Mouse (Mus musculus) lung, embryonic 15.5 days (tissue): Measurements from ENCODE around the gene Lkaaear1. TPM values are rescaled to one million over a fixed set of nuclear protein-coding genes. Genes with fewer than 3 reads are reported as not detected.

Source experiments
- ATAC-seq: fragments of 200-750 bp; cut with Nextera tagmentation; 2 replicates; pipeline ENCODE4 v1.8.0; 2017; ENCODE audit warnings: moderate number of reproducible peaks, borderline replicate concordance; ENCODE audit not compliant: low FRiP score, low TSS enrichment; ENCODE audit errors: extremely low read depth
- H3K27ac ChIP-seq: fragments of 300-500 bp; sonication (generic); 2 replicates; pipeline ENCODE4 v1.5.1; 2015; ENCODE audit warnings: moderate library complexity, mild to moderate bottlenecking, inconsistent platforms
- H3K27me3 ChIP-seq: fragments of 300-500 bp; sonication (generic); 2 replicates; pipeline ENCODE4 v1.6.1; 2015; ENCODE audit warnings: inconsistent platforms
- H3K36me3 ChIP-seq: fragments of 300-500 bp; sonication (generic); 2 replicates; pipeline ENCODE4 v1.6.1; 2015; ENCODE audit warnings: inconsistent platforms
- H3K4me1 ChIP-seq: fragments of 300-500 bp; sonication (generic); 2 replicates; pipeline ENCODE4 v1.6.1; 2015; ENCODE audit warnings: inconsistent platforms
- H3K4me2 ChIP-seq: fragments of 300-500 bp; sonication (generic); 2 replicates; pipeline ENCODE4 v1.6.1; 2015; ENCODE audit warnings: inconsistent platforms, mild to moderate bottlenecking, moderate library complexity
- H3K4me3 ChIP-seq: fragments of 300-500 bp; sonication (generic); 2 replicates; pipeline ENCODE4 v1.5.1; 2015; ENCODE audit warnings: mild to moderate bottlenecking, inconsistent platforms
- H3K9ac ChIP-seq: fragments of 300-500 bp; sonication (generic); 2 replicates; pipeline ENCODE4 v1.6.1; 2015; ENCODE audit warnings: inconsistent platforms
- H3K9me3 ChIP-seq: fragments of 300-500 bp; sonication (generic); 2 replicates; pipeline ENCODE4 v1.6.1; 2016; ENCODE audit warnings: inconsistent platforms
- WGBS: fragments of 180-500 bp; shearing (Covaris S2); methylation state at CpG from one replicate; pipeline ENCODE4 v1.1.7; 2015; 5-methylcytosine and 5-hydroxymethylcytosine counted together
- polyA plus RNA-seq: library from polyadenylated mRNA; unstranded; fragments of >200 nt; fragmentation: Nextera tagmentation; extraction: Ambion mirVana; gene quantifications from 2 replicates; pipeline ENCODE4 v1.2.1, GENCODE M21; 2015

Gene Lkaaear1
- polyA plus RNA-seq, 1 experiment from 2014 or later, result not detected

GRCm38 (mm10) chr2:181670913-181671311, 27.3 kb downstream of the Lkaaear1 start:
- peak overlapping the region; percentile 31 for H3K9ac ChIP-seq
- H3K27ac ChIP-seq, result peak overlapping the region; percentile 29
- peaks cover 55% of the 10 kb centered on the region for H3K27me3 ChIP-seq
- H3K9me3 ChIP-seq, result no peaks in the 10 kb centered on the region
- H3K4me3 ChIP-seq, result peak overlapping the region; percentile 49
- H3K4me1 ChIP-seq, result peaks cover 24% of the 10 kb centered on the region
- peak overlapping the region; percentile 80 for H3K4me2 ChIP-seq
- WGBS, result under 1% methylated on average over 41 of the region's 41 CpGs
- ATAC-seq, result no peak
- H3K36me3 ChIP-seq, result no peaks in the 10 kb centered on the region

- H3K4me3 ChIP-seq, result peak overlapping the region; percentile 49
- H3K9ac ChIP-seq, result peak overlapping the region; percentile 31
- ATAC-seq, result no peak
- H3K9me3 ChIP-seq, result no peaks in the 10 kb centered on the region
- 3% methylated on average over 56 of the region's 56 CpGs for WGBS
- H3K4me2 ChIP-seq, result peak overlapping the region; percentile 80
- H3K36me3 ChIP-seq, result no peaks in the 10 kb centered on the region
- peak overlapping the region; percentile 29; the same call in 1 of the 2 replicates for H3K27ac ChIP-seq
- H3K27me3 ChIP-seq, result peaks cover 55% of the 10 kb centered on the region
- peaks cover 19% of the 10 kb centered on the region for H3K4me1 ChIP-seq
Observed at GRCm38 (mm10) chr2:181670285-181670912, 27.8 kb downstream of the Lkaaear1 start.

GRCm38 (mm10) chr2:181663298-181663630, 35.0 kb downstream of the Lkaaear1 start:
- Histone ChIP-seq H3K4me2 (no peak overlapping the region), H3K4me1 (no peaks in the 10 kb centered on the region), H3K4me3 (no peak overlapping the region), H3K9me3 (no peaks in the 10 kb centered on the region), H3K9ac (no peak overlapping the region), H3K27me3 (peaks cover 5% of the 10 kb centered on the region; the same call in 1 of the 2 replicates), H3K36me3 (no peaks in the 10 kb centered on the region), H3K27ac (peak overlapping the region; percentile 62)
- ATAC-seq, result peak; percentile 31; the same call in 1 of the 2 replicates
- 16% methylated on average over 4 of the region's 4 CpGs for WGBS

- Histone ChIP-seq H3K36me3 (no peaks in the 10 kb centered on the region), H3K27me3 (no peaks in the 10 kb centered on the region; the same call in 1 of the 2 replicates), H3K9me3 (no peaks in the 10 kb centered on the region), H3K4me3 (no peak overlapping the region), H3K9ac (no peak overlapping the region), H3K27ac (peak overlapping the region; percentile 71), H3K4me2 (no peak overlapping the region), H3K4me1 (no peaks in the 10 kb centered on the region)
- WGBS, result 81% methylated on average over 3 of the region's 3 CpGs
- ATAC-seq, result peak; percentile 51
Observed at GRCm38 (mm10) chr2:181662620-181663297, 35.5 kb downstream of the Lkaaear1 start.

- 5% methylated on average over 9 of the region's 9 CpGs for WGBS
- Histone ChIP-seq H3K27ac (no peak overlapping the region; the same call in 1 of the 2 replicates), H3K4me3 (no peak overlapping the region), H3K4me1 (no peaks in the 10 kb centered on the region), H3K27me3 (no peaks in the 10 kb centered on the region), H3K36me3 (peaks cover 23% of the 10 kb centered on the region), H3K4me2 (no peak overlapping the region), H3K9me3 (no peaks in the 10 kb centered on the region), H3K9ac (no peak overlapping the region)
- ATAC-seq, result peak; percentile 84
Observed at GRCm38 (mm10) chr2:181659609-181660055, 38.6 kb downstream of the Lkaaear1 start.

- Histone ChIP-seq H3K27ac (no peak overlapping the region), H3K4me1 (no peaks in the 10 kb centered on the region), H3K36me3 (peaks cover 26% of the 10 kb centered on the region), H3K9me3 (no peaks in the 10 kb centered on the region), H3K4me2 (no peak overlapping the region), H3K27me3 (no peaks in the 10 kb centered on the region), H3K4me3 (no peak overlapping the region), H3K9ac (no peak overlapping the region)
- no peak for ATAC-seq
- WGBS, result 40% methylated on average over 17 of the region's 17 CpGs
Observed at GRCm38 (mm10) chr2:181658930-181659555, 39.2 kb downstream of the Lkaaear1 start.

- Histone ChIP-seq H3K4me3 (no peak overlapping the region), H3K27me3 (no peaks in the 10 kb centered on the region), H3K4me2 (no peak overlapping the region), H3K9me3 (no peaks in the 10 kb centered on the region), H3K27ac (no peak overlapping the region), H3K36me3 (peaks cover 30% of the 10 kb centered on the region), H3K9ac (no peak overlapping the region), H3K4me1 (no peaks in the 10 kb centered on the region)
- ATAC-seq, result no peak
- 80% methylated on average over 7 of the region's 7 CpGs for WGBS
Observed at GRCm38 (mm10) chr2:181658528-181658927, 39.7 kb downstream of the Lkaaear1 start.

- no peaks in the 10 kb centered on the region for H3K4me1 ChIP-seq
- H3K27ac ChIP-seq, result no peak overlapping the region
- H3K4me3 ChIP-seq, result no peak overlapping the region
- H3K27me3 ChIP-seq, result no peaks in the 10 kb centered on the region
- no peak overlapping the region for H3K9ac ChIP-seq
- H3K36me3 ChIP-seq, result peaks cover 37% of the 10 kb centered on the region
- H3K4me2 ChIP-seq, result no peak overlapping the region
- no peaks in the 10 kb centered on the region for H3K9me3 ChIP-seq
- WGBS, result 57% methylated on average over 2 of the region's 2 CpGs
- no peak for ATAC-seq
Observed at GRCm38 (mm10) chr2:181657441-181657840, 40.8 kb downstream of the Lkaaear1 start.

- H3K4me3 ChIP-seq, result no peak within 1 kb of the TSS
- 60% methylated on average over 3 of the region's 3 CpGs for WGBS
- no peak for ATAC-seq
- H3K27ac ChIP-seq, result no peak within 1 kb of the TSS
- peaks cover 43% of the 10 kb centered on the region for H3K36me3 ChIP-seq
- H3K9ac ChIP-seq, result no peak within 1 kb of the TSS
- H3K9me3 ChIP-seq, result no peaks in the 10 kb centered on the region
- H3K27me3 ChIP-seq, result no peaks in the 10 kb centered on the region
- no peak within 1 kb of the TSS for H3K4me2 ChIP-seq
- H3K4me1 ChIP-seq, result no peaks in the 10 kb centered on the region
Observed at GRCm38 (mm10) chr2:181656734-181657133, 41.5 kb downstream of the Lkaaear1 start, which contains the start of gene Gm29797. Gene Gm29797 (plus strand): TSS chr2:181657034.

GRCm38 (mm10) chr2:181653523-181653922, 44.7 kb downstream of the Lkaaear1 start:
- Histone ChIP-seq H3K4me2 (no peak overlapping the region), H3K9me3 (no peaks in the 10 kb centered on the region), H3K27ac (no peak overlapping the region), H3K36me3 (peaks cover 70% of the 10 kb centered on the region), H3K9ac (no peak overlapping the region), H3K4me1 (no peaks in the 10 kb centered on the region), H3K4me3 (no peak overlapping the region), H3K27me3 (no peaks in the 10 kb centered on the region)
- no peak for ATAC-seq
- 93% methylated on average over 1 of the region's 1 CpGs for WGBS

- no peak overlapping the region for H3K27ac ChIP-seq
- H3K9me3 ChIP-seq, result no peaks in the 10 kb centered on the region
- ATAC-seq, result no peak
- no peaks in the 10 kb centered on the region for H3K27me3 ChIP-seq
- peaks cover 75% of the 10 kb centered on the region for H3K36me3 ChIP-seq
- no peaks in the 10 kb centered on the region for H3K4me1 ChIP-seq
- no peak overlapping the region for H3K4me2 ChIP-seq
- H3K4me3 ChIP-seq, result no peak overlapping the region
- H3K9ac ChIP-seq, result no peak overlapping the region
Observed at GRCm38 (mm10) chr2:181653065-181653464, 45.2 kb downstream of the Lkaaear1 start.

GRCm38 (mm10) chr2:181648926-181649325, 49.3 kb downstream of the Lkaaear1 start:
- H3K9me3 ChIP-seq, result no peaks in the 10 kb centered on the region
- ATAC-seq, result no peak
- H3K4me2 ChIP-seq, result no peak overlapping the region
- no peaks in the 10 kb centered on the region for H3K4me1 ChIP-seq
- peaks cover 84% of the 10 kb centered on the region for H3K36me3 ChIP-seq
- H3K4me3 ChIP-seq, result no peak overlapping the region
- 88% methylated on average over 10 of the region's 10 CpGs for WGBS
- H3K9ac ChIP-seq, result no peak overlapping the region
- H3K27ac ChIP-seq, result no peak overlapping the region
- no peaks in the 10 kb centered on the region for H3K27me3 ChIP-seq
